Mouse (Mus musculus): ENCODE data around the gene Myo5a. TPM values are rescaled to one million over a fixed set of nuclear protein-coding genes. Genes with fewer than 3 reads are reported as not detected.

The Myo5a gene
- polyA plus RNA-seq, 1 experiment from 2014 or later = 23.9 TPM

- no peak overlapping the region for H3K4me3 ChIP-seq
- peaks cover 10% of the 10 kb centered on the region for H3K9me3 ChIP-seq
- peaks cover 3% of the 10 kb centered on the region; the same call in 1 of the 2 replicates for H3K36me3 ChIP-seq
- H3K4me1 ChIP-seq (replicated peaks) = no peaks in the 10 kb centered on the region
- H3K27ac ChIP-seq = no peak overlapping the region
- H3K27me3 ChIP-seq (ENCODE audit: insufficient read depth, poor library complexity, severe bottlenecking) = no peaks in the 10 kb centered on the region
- DNase-seq (ENCODE audit: low spot score) = no peak
- 84% methylated on average over 5 of the region's 5 CpGs for WGBS
Observed at GRCm38 (mm10) chr9:75085242-75085824, 14.5 kb downstream of the Myo5a start.

- no peak for DNase-seq (ENCODE audit: low spot score)
- WGBS = 83% methylated on average over 2 of the region's 2 CpGs
- no peaks in the 10 kb centered on the region for H3K4me1 ChIP-seq (replicated peaks)
- no peak overlapping the region for H3K4me3 ChIP-seq
- no peaks in the 10 kb centered on the region for H3K9me3 ChIP-seq
- H3K36me3 ChIP-seq = no peaks in the 10 kb centered on the region
- no peaks in the 10 kb centered on the region for H3K27me3 ChIP-seq (ENCODE audit: insufficient read depth, poor library complexity, severe bottlenecking)
- no peak overlapping the region for H3K27ac ChIP-seq
Observed at GRCm38 (mm10) chr9:75087823-75088222, 17.0 kb downstream of the Myo5a start.

GRCm38 (mm10) chr9:75089285-75089684, 18.5 kb downstream of the Myo5a start:
- WGBS = 86% methylated on average over 3 of the region's 3 CpGs
- DNase-seq (ENCODE audit: low spot score) = no peak
- Histone ChIP-seq H3K27me3 (ENCODE audit: insufficient read depth, poor library complexity, severe bottlenecking) (no peaks in the 10 kb centered on the region), H3K36me3 (no peaks in the 10 kb centered on the region), H3K4me3 (no peak overlapping the region), H3K4me1 (replicated peaks) (no peaks in the 10 kb centered on the region), H3K9me3 (no peaks in the 10 kb centered on the region), H3K27ac (no peak overlapping the region)

GRCm38 (mm10) chr9:75092134-75092533, 21.3 kb downstream of the Myo5a start:
- Histone ChIP-seq H3K4me3 (no peak overlapping the region), H3K27me3 (ENCODE audit: insufficient read depth, poor library complexity, severe bottlenecking) (no peaks in the 10 kb centered on the region), H3K9me3 (no peaks in the 10 kb centered on the region), H3K27ac (no peak overlapping the region), H3K36me3 (no peaks in the 10 kb centered on the region), H3K4me1 (replicated peaks) (no peaks in the 10 kb centered on the region)
- 87% methylated on average over 1 of the region's 1 CpGs for WGBS
- no peak for DNase-seq (ENCODE audit: low spot score)

GRCm38 (mm10) chr9:75094762-75095161, 23.9 kb downstream of the Myo5a start:
- H3K27ac ChIP-seq = no peak overlapping the region
- H3K36me3 ChIP-seq = peaks cover 4% of the 10 kb centered on the region; the same call in 1 of the 2 replicates
- no peak for DNase-seq (ENCODE audit: low spot score)
- no peak overlapping the region for H3K4me3 ChIP-seq
- no peaks in the 10 kb centered on the region for H3K27me3 ChIP-seq (ENCODE audit: insufficient read depth, poor library complexity, severe bottlenecking)
- 89% methylated on average over 3 of the region's 3 CpGs for WGBS
- H3K9me3 ChIP-seq = no peaks in the 10 kb centered on the region
- no peaks in the 10 kb centered on the region for H3K4me1 ChIP-seq (replicated peaks)

GRCm38 (mm10) chr9:75098937-75099336, 28.1 kb downstream of the Myo5a start:
- DNase-seq (ENCODE audit: low spot score) = no peak
- 92% methylated on average over 9 of the region's 9 CpGs for whole genome bisulfite sequencing
- Histone ChIP-seq H3K4me1 (replicated peaks) (0 out of 2 replicates have a peak, but pooled peaks cover under 1% of the 10 kb centered on the region), H3K27ac (no peak overlapping the region), H3K27me3 (ENCODE audit: insufficient read depth, poor library complexity, severe bottlenecking) (no peaks in the 10 kb centered on the region), H3K36me3 (peaks cover 4% of the 10 kb centered on the region; the same call in 1 of the 2 replicates), H3K9me3 (no peaks in the 10 kb centered on the region), H3K4me3 (no peak overlapping the region)

GRCm38 (mm10) chr9:75100157-75100781, 29.5 kb downstream of the Myo5a start:
- Histone ChIP-seq H3K36me3 (peaks cover 4% of the 10 kb centered on the region; the same call in 1 of the 2 replicates), H3K4me1 (replicated peaks) (0 out of 2 replicates have a peak, but pooled peaks cover 3% of the 10 kb centered on the region), H3K9me3 (no peaks in the 10 kb centered on the region), H3K27ac (no peak overlapping the region), H3K4me3 (no peak overlapping the region), H3K27me3 (ENCODE audit: insufficient read depth, poor library complexity, severe bottlenecking) (no peaks in the 10 kb centered on the region)
- 94% methylated on average over 8 of the region's 8 CpGs for whole genome bisulfite sequencing
- no peak for DNase-seq (ENCODE audit: low spot score)

GRCm38 (mm10) chr9:75102131-75102530, 31.3 kb downstream of the Myo5a start:
- no peak overlapping the region for H3K4me3 ChIP-seq
- H3K36me3 ChIP-seq = peaks cover 4% of the 10 kb centered on the region; the same call in 1 of the 2 replicates
- DNase-seq (ENCODE audit: low spot score) = no peak

GRCm38 (mm10) chr9:75116571-75117177, 45.9 kb downstream of the Myo5a start:
- Histone ChIP-seq H3K27me3 (ENCODE audit: insufficient read depth, poor library complexity, severe bottlenecking) (no peaks in the 10 kb centered on the region), H3K36me3 (peaks cover 22% of the 10 kb centered on the region), H3K27ac (no peak overlapping the region), H3K4me3 (no peak overlapping the region), H3K9me3 (no peaks in the 10 kb centered on the region), H3K4me1 (replicated peaks) (no peaks in the 10 kb centered on the region)
- 85% methylated on average over 2 of the region's 2 CpGs for WGBS
- no peak for DNase-seq (ENCODE audit: low spot score)

More at GRCm38 (mm10) chr9:75102131-75102530, 31.3 kb downstream of the Myo5a start:
- Histone ChIP-seq H3K27me3 (ENCODE audit: insufficient read depth, poor library complexity, severe bottlenecking) (no peaks in the 10 kb centered on the region), H3K4me1 (replicated peaks) (0 out of 2 replicates have a peak, but pooled peaks cover 3% of the 10 kb centered on the region), H3K9me3 (no peaks in the 10 kb centered on the region), H3K27ac (no peak overlapping the region)

GRCm38 (mm10) chr9:75121126-75121525, 50.3 kb downstream of the Myo5a start:
- H3K4me1 ChIP-seq (replicated peaks) = no peaks in the 10 kb centered on the region
- no peaks in the 10 kb centered on the region for H3K27me3 ChIP-seq (ENCODE audit: insufficient read depth, poor library complexity, severe bottlenecking)
- H3K4me3 ChIP-seq = no peak overlapping the region
- H3K9me3 ChIP-seq = no peaks in the 10 kb centered on the region
- no peak for DNase-seq (ENCODE audit: low spot score)
- WGBS = 88% methylated on average over 3 of the region's 3 CpGs
- peaks cover 31% of the 10 kb centered on the region for H3K36me3 ChIP-seq
- H3K27ac ChIP-seq = no peak overlapping the region

- Histone ChIP-seq H3K27ac (no peak overlapping the region), H3K4me1 (replicated peaks) (no peaks in the 10 kb centered on the region), H3K27me3 (ENCODE audit: insufficient read depth, poor library complexity, severe bottlenecking) (no peaks in the 10 kb centered on the region), H3K36me3 (peaks cover 46% of the 10 kb centered on the region), H3K4me3 (no peak overlapping the region), H3K9me3 (no peaks in the 10 kb centered on the region)
- no peak for DNase-seq (ENCODE audit: low spot score)
- 73% methylated on average over 6 of the region's 6 CpGs for WGBS
Observed at GRCm38 (mm10) chr9:75124201-75124721, 53.4 kb downstream of the Myo5a start.

- Histone ChIP-seq H3K27ac (no peak overlapping the region), H3K4me1 (replicated peaks) (no peaks in the 10 kb centered on the region), H3K9me3 (no peaks in the 10 kb centered on the region), H3K27me3 (ENCODE audit: insufficient read depth, poor library complexity, severe bottlenecking) (no peaks in the 10 kb centered on the region), H3K36me3 (peaks cover 58% of the 10 kb centered on the region), H3K4me3 (no peak overlapping the region)
- 80% methylated on average over 2 of the region's 2 CpGs for WGBS
- DNase-seq (ENCODE audit: low spot score) = no peak
Observed at GRCm38 (mm10) chr9:75130553-75130952, 59.7 kb downstream of the Myo5a start.

GRCm38 (mm10) chr9:75146911-75147310, 76.1 kb downstream of the Myo5a start:
- Histone ChIP-seq H3K9me3 (no peaks in the 10 kb centered on the region), H3K36me3 (peaks cover 78% of the 10 kb centered on the region), H3K27ac (no peak overlapping the region), H3K27me3 (ENCODE audit: insufficient read depth, poor library complexity, severe bottlenecking) (no peaks in the 10 kb centered on the region), H3K4me1 (replicated peaks) (no peaks in the 10 kb centered on the region), H3K4me3 (no peak overlapping the region)
- WGBS = 47% methylated on average over 5 of the region's 5 CpGs
- DNase-seq (ENCODE audit: low spot score) = no peak
